Mouse (Mus musculus) layer of hippocampus, adult 2 months (tissue): ENCODE results near the gene Cerkl. TPM values are rescaled to one million over a fixed set of nuclear protein-coding genes. Genes with fewer than 3 reads are reported as not detected.

ENCODE experiments used
- DNase-seq, 2 experiments: peaks; one replicate each; pipeline ENCODE4 v3.0.0; 2022; ENCODE audit warnings: low spot score in 2 of 2
- H3K27ac ChIP-seq: fragments of 200-600 bp; 2 replicates; pipeline ENCODE4 v1.8.1; 2022
- H3K4me3 ChIP-seq: fragments of 200-600 bp; 2 replicates; pipeline ENCODE4 v1.8.1; 2022; ENCODE audit warnings: mild to moderate bottlenecking
- CTCF ChIP-seq: fragments of 200-600 bp; conservative IDR thresholded peaks from 2 replicates; pipeline ENCODE4 v1.8.1; 2022; ENCODE audit warnings: antibody characterized with exemption, mild to moderate bottlenecking, moderate library complexity
- total RNA-seq, 2 experiments: library from RNA; stranded (reverse); gene quantifications; 2 replicates each; pipeline ENCODE4 v1.2.3; 2021

Cerkl gene
- total RNA-seq, 2 experiments from 2014 or later: 7.0 to 10.4 TPM

DNA sequence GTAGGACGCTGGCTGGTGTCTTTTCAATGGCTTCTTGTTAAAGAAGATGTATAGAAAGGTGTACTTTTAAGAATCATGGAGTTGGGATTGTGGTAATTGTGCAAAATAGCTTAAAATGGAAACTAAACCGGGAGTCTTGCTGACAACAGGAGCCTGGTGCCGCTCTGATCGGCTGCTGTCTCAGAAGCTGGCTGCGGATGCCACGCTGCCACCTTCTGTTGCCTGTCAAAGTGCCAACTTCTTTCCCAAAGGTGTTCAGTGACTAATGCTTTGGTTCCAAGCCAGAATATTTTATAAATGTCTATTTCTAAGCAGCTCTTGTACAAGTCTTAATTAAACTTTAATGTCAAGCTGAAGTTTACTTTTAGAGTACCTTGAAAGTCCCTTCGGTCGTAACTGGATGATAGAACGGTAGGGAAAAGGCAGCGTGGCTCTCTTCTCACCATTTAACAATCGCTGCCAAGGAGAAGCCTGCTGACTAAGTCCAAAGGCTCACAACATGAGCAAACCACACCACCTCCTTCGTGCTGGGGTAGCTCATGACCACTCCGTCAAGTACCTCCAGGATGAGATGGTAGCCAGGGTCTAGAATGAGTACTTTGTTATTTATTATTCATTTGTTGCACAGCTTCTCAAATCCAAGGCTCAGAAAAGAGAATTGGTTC is 147.0 kb downstream of the Cerkl start:
- peak in 1 of 2 experiments; percentile 43 for DNase-seq
- Histone ChIP-seq H3K4me3 (no peak overlapping the region), H3K27ac (peak overlapping the region; percentile 65)
- no peak for TF ChIP-seq CTCF

GRCm38 (mm10) chr2:79307549-79307948 is 149.0 kb downstream of the Cerkl start:
- no peak overlapping the region for H3K4me3 ChIP-seq
- no peak for TF ChIP-seq CTCF
- DNase-seq: peak in 1 of 2 experiments; percentile 39
- peak overlapping the region; percentile 12; the same call in 1 of the 2 replicates for H3K27ac ChIP-seq

DNA sequence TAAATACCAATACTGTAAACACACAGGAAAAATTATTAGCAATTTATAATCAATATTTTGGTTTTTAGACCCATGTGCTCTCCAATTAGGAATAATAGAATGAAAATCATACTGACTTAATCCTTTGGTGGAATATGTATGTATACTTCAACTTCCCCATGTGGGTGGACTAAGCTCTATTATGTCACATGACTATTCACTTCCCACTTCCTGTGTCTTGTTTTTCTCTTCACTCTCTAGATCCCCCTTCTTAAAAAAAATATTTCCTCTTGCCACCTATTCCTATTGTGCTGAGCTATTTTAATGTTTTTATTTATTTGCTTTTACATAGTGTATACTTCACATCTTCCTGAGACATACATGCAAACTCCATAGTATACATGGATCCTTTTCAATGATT is 154.2 kb downstream of the Cerkl start:
- Histone ChIP-seq H3K4me3 (no peak overlapping the region), H3K27ac (no peak overlapping the region)
- no peak for TF ChIP-seq CTCF
- DNase-seq: no peak

GRCm38 (mm10) chr2:79292431-79292830 is 164.2 kb downstream of the Cerkl start:
- Histone ChIP-seq H3K27ac (peak overlapping the region; percentile 82), H3K4me3 (no peak overlapping the region)
- TF ChIP-seq CTCF: no peak
- DNase-seq: peak; percentile 54 to 58

DNA sequence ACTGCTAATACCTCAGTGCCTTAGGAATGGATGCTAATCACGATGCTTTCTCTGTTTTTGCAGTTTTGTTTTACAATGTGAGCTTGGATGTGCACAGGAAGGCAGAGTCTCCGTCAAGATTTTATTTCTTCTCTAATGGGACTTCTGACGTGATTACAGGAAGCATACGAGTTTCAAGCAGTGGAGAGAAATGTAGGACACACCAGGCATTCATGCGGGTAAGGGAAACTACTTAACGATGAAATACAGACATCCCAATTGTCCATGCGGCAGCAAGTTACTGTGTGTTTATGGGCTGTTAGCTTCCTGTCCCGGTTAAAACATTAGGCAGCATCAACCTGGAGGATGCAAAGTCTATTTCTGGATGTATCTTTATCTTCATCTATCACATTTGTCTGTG is 164.7 kb downstream of the Cerkl start:
- TF ChIP-seq CTCF: no peak
- no peak overlapping the region for H3K4me3 ChIP-seq
- peak overlapping the region; percentile 82 for H3K27ac ChIP-seq
- DNase-seq: no peak

DNA sequence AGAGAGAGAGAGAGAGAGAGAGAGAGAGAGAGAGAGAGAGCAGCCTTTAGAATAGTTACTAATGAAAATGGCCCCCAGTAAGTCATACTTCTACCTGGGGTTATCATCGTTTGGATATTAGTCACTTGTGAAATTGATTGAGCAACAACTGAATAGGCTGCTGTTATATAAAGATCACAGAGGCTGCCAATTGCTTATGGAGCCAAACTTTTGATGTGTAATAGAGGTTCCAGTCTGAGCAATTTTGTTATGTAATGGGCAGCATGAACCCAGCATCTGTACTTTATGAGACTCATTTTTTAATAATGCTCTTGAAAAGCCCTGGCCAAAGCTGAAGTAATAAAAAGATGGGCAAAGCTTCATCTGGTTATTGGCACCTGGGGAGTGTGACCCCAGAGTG is 166.4 kb downstream of the Cerkl start:
- no peak for DNase-seq
- Histone ChIP-seq H3K4me3 (no peak overlapping the region), H3K27ac (0 out of 2 replicates have a peak overlapping the region, but pooled peaks have one; percentile 1)
- no peak for TF ChIP-seq CTCF

GRCm38 (mm10) chr2:79284206-79284605 is 172.4 kb downstream of the Cerkl start:
- DNase-seq: no peak
- no peak for TF ChIP-seq CTCF
- no peak overlapping the region for H3K27ac ChIP-seq
- no peak overlapping the region for H3K4me3 ChIP-seq

Other genes starting within 250 kb of the Cerkl start
- gene Itga4, start 201.4 kb downstream of the Cerkl start, total RNA-seq: 10 to 100 TPM; 25.9 to 28.6 TPM
- 10 to 100 TPM; 32.7 to 33.1 TPM for gene Neurod1, start within 50 bp of the Cerkl start, total RNA-seq
- gene Itprid2, start 178.6 kb upstream of the Cerkl start, total RNA-seq: 10 to 100 TPM; 41.4 to 44.0 TPM